Mouse (Mus musculus) liver, postnatal 0 days (tissue): Measurements from ENCODE around the gene Pkd1l2.

ENCODE experiments used
- CTCF ChIP-seq: sonication (generic); IDR thresholded peaks from 2 replicates; pipeline ENCODE4 v1.5.1; 2016; ENCODE audit warnings: antibody characterized with exemption, low read depth
- EP300 ChIP-seq: IDR thresholded peaks from 2 replicates; pipeline ENCODE4 v1.6.1; 2016; ENCODE audit warnings: antibody characterized with exemption, low read depth, mild to moderate bottlenecking

DNA sequence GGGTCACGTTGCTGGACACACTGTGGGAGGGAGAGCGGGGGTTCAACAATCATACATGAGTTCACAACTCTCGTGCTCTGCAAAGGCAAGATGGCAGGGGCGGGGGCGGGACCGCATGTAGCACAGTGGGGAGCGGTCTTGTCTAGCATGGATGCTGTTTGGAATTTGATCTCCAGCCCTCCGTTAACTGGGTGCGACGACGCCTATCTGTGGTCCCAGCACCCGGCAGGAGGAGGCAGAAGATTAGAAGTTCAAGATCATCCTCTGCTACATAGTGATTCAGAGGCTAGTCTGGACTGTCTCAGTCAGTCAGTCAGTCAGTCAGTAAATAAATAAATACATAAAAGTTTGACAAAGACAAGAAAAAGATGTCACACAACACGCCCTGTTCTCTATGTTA, 14.0 kb downstream of the Pkd1l2 start:
- TF ChIP-seq EP300 = no peak
- no peak for TF ChIP-seq CTCF
